Mouse (Mus musculus) heart, postnatal 0 days (tissue): ENCODE data around the gene Prr14l.

ENCODE experiments used
- CTCF ChIP-seq: IDR thresholded peaks from 2 replicates; pipeline ENCODE4 v1.5.1; 2016; ENCODE audit warnings: antibody characterized with exemption, control low read depth, low read depth
- EP300 ChIP-seq: IDR thresholded peaks from 2 replicates; pipeline ENCODE4 v1.6.1; 2016; ENCODE audit warnings: antibody characterized with exemption, low read depth

DNA sequence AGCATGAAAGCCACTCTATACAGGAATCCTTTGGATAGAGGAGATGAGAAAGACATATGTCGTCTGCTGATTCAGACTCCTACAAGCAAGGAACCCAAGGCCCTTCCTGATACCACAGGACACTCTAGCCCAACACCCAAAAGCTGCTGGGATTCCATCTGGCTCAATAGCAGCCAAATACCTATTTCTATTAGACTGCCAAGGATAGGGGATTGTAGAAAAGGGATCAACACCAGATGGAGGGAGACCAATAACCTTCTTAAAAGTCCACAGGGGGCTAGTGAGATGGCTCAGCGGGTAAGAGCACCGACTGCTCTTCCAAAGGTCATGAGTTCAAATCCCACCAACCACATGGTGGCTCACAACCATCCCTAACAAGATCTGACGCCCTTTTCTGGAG is 38.7 kb downstream of the Prr14l start:
- TF ChIP-seq EP300: no peak
- no peak for TF ChIP-seq CTCF
